Mouse (Mus musculus) G1E-ER4 (cell line): Measurements from ENCODE around the gene Supt6. TPM values are rescaled to one million over a fixed set of nuclear protein-coding genes. Genes with fewer than 3 reads are reported as not detected.

Experiments used
- GATA1 ChIP-seq: IDR thresholded peaks from one replicate; pipeline ENCODE4 v1.8.0; 2012; ENCODE audit warnings: low read length, inconsistent platforms
- polyA plus RNA-seq: library from polyadenylated mRNA; stranded (reverse); fragments of >175 nt; gene quantifications from 2 replicates; pipeline ENCODE4 v1.2.3, GENCODE M21; 2012

Gene Supt6
- polyA plus RNA-seq, 1 experiment, result 96.8 TPM

DNA sequence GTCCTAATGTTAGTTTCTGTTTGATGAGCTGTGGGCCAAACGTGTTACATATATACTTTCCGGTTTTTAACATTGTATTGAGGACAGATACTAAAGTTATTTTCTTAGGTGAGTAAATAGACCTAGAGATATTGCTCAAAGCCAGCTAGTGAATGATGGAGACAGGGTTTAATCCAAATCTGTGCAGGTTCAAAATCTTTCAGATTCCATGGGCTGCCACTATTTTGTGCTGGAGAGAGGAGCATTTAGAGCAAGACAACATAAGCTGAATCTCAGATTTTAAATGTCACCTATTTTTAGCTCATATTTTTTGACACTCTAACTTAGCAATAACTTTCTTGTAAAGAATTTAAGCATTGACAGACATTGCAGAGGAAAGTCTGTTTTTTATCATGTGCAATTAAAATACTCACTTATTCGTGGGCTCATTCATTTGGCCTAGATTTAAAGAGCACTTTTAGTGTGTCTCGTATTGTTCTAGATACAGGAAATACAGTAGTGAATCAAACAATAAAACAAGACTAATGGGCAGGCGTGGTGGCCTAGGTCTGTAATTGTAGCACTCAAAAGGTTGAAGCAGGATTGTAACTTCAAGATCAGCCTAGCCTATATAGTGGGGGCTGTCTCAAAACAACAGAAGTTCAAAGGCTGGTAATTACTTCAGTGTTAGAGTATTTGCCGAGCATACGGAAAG is 678 bp upstream of the Supt6 start:
- TF ChIP-seq GATA1, result no peak

DNA sequence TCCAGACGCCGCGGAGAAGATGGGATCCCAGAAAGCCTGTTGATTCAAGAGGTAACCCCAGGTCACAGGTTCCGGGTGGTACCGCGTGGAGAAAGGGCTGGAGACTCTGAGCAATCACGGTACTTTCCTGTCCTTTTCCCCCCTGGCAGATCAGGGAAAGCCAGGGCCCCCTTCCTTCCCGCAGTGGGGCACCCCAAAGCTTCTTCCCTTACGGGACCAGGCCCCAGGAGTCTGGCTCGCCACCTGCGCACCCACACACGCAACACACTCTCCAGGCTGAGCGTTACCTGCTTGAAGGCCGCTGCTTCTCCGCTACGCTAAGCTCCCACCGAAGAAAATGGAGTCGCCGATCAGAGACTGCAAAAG is 543 bp downstream of the Supt6 start:
- TF ChIP-seq GATA1, result no peak

DNA sequence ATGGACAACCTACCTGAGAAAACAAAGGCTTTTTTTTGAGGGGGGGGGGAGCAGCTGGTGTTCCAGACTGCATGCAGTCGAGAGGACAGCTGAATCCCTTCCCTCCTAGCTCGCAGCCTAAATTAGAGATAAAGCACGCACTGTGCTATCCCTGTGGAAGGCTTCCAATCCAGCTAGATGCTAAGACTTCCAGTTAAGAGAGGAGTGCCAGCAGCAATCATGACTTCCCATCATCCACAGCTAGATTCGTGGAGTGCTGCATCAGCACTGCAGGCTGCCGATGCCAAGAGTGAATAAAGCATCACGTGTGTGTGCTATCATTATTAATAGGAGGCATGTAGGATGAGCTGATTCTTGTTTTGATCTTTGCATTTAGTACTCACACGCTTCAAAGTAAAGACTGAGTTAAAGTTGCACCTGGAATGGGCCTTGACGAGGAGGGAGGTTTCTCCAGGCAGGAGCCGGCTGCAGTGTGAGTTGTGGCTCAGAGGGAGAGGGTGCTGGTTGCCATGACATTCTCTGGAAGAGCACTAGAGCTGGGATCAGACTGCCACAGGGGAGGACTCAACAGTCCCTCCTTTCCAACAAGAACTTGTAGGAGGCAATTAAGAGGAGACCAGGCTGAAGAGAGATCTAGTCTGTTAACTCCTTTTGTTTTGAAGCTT is 5.5 kb downstream of the Supt6 start:
- no peak for TF ChIP-seq GATA1

DNA sequence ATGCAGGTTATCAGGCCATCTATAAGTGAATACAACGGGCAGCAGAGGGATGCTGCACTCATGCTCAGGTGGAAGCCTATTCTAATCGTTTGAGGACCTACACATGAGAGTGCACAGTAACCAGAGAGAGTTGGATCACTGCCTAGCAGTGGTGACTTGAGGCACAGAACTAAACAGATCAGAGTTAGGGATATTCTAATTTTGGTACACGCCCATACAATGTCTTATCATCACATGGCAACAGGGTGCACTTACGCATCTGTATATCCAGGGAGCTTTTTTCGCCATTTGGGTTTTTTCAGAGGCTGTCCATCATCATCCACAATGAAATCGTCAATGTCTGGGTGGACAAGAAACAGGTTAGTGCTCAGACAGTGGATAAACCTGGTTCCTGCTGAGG is 14.3 kb downstream of the Supt6 start:
- no peak for TF ChIP-seq GATA1

DNA sequence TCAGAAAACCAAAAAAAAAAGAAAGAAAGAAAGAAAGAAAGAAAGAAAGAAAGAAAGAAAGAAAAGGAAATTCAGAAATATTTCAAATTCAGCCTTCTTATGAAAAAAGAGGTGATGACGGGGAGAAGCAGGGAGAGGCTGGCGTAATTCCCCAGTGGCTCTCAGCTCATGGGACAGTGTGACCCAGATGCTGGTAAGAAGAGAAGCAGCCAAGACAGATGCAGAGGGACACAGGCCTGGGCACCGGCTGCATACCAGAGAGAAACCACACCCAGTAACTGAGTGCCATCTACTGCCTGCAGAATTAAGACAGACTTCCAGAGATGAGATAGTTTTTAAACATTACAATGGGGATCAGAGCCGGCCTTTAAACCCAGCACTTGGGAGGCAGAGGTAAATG is 22.2 kb downstream of the Supt6 start:
- TF ChIP-seq GATA1, result no peak

DNA sequence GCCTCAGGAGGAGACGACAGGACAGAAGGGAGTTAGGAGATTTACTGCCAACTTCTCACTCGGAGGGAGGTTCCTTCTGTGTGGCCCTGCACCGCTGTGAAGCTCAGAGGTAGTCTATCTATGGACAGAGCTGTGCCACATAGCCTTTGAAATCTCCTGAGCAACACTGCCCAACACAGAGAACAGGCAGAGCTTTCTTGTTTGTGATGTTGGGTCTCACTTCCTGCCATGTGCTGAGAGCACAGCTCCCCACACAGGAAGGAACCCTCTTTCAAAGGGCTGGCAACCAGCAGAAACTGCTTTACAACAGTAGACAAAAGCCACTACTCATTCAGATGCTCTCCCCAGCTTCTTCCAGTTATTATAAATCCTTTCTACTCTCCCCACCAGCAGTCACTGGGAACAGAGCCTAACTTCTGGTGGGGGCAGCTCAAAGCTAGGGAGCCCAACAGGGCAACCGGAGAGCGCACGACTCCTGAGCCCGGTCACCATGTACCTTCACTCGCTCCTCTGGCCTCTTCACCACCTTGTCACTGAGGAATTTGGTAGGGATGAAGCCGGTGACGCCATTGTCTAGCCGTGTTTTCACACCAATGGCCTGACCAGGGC is 30.0 kb downstream of the Supt6 start:
- TF ChIP-seq GATA1, result no peak

DNA sequence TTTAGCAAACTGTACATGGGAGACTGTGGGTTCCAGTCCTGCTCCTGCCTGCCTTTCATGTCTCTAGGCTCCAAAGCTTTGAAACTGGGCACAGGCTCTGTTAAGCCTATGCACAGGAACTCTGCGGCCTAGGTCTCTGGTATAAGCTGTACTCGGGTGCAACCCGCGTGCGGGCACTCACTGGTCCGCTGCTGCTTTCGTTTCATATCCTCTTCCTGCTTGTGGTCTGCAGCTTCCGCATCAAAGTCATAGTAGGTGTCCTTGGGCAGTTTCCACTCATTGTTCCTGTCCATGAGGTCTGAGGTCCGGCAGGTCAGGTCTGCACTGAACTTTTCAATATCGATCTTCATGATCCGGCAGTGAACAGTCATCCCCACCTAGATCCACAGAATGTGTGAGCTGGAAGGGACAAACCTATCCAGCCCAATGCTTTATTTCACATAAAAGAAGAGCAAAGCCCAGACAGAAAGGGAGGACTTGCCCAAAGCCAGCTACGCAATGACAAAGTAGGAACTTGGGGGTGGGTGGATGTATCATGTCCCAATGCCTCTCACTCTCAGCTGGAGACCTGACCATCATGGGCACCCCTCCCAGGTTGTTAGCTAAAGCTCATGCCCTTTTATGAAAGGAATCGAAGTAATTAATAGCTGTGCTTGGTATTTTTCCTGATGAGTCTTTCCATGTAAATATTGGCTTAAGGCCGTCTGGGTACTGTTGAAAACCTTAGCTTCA is 32.5 kb downstream of the Supt6 start:
- no peak for TF ChIP-seq GATA1

DNA sequence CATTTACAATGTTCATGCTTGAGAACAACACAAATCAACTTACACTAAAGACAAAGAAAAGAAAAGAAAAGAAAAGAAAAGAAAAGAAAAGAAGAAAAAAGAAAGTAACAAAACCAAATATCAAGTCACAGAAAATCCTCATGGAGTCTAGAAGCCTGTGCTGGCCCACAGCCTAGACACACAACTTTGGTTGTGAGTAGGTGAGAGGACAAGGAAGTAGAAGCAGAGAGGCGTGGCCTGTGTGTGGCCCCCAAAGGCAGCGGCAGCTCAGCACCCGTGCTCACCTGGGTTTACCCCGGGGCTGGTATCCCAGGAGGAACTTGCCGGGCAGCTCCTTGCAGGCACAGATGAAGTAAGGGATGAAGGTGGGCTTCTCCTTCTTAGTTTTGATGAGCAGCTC is 34.3 kb downstream of the Supt6 start:
- TF ChIP-seq GATA1, result no peak

DNA sequence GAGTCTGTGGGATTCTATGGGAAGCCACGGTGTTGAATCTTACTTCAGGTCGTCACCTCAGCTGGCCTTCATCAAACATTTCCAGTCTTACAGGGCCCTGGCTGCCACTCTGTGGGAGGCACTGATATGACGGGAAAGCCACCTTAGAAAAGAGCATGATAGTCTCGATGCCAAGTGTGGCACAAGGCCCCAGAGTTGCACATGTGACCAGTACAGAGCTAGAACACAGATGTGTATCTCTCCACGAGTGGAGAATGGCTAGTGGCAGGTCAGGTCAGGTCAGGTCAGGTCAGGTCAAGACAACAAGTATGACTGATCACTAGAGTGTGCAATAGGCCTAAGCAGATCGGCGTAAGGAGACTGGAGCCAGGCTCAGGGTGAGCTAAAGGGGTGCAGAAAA is 35.2 kb downstream of the Supt6 start:
- TF ChIP-seq GATA1, result no peak

DNA sequence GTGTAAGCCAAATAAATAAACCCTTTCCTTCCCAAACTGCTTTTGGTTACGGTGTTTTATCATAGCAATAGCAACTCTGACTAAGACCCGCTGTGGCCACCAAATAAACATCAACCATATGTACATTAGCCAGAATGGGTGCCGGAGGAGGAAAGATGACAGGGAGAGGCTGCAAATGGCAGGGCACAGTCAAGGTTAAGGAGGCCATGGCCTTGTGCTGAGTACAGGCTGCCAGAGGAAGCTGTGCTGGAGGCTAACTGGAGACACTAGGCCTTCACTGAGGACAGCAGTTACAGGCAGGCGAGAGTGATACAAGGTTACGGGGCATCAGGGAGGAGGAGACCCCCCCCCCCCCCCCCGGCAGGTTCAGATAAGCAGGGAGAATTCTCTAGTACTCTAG is 35.9 kb downstream of the Supt6 start:
- TF ChIP-seq GATA1, result no peak

DNA sequence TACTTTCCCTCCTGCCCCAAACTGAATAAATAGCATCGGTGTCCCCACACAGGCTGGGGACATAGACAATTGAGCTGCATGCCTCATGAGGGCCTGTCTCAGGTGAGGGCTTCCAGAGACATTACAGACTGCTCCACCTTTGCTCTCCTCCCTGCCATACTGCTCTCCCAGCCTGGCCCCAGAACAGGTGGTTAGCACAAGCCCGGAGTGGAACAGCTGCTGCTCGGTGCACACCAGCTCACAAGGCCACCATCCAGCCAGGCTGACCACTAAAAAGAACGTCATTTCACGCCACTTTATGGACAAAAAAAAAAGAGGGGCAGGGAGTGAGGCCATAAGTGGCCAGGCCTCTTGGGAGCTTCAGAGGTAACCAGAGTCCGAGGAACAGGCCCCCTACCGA is 38.6 kb downstream of the Supt6 start:
- TF ChIP-seq GATA1, result no peak

DNA sequence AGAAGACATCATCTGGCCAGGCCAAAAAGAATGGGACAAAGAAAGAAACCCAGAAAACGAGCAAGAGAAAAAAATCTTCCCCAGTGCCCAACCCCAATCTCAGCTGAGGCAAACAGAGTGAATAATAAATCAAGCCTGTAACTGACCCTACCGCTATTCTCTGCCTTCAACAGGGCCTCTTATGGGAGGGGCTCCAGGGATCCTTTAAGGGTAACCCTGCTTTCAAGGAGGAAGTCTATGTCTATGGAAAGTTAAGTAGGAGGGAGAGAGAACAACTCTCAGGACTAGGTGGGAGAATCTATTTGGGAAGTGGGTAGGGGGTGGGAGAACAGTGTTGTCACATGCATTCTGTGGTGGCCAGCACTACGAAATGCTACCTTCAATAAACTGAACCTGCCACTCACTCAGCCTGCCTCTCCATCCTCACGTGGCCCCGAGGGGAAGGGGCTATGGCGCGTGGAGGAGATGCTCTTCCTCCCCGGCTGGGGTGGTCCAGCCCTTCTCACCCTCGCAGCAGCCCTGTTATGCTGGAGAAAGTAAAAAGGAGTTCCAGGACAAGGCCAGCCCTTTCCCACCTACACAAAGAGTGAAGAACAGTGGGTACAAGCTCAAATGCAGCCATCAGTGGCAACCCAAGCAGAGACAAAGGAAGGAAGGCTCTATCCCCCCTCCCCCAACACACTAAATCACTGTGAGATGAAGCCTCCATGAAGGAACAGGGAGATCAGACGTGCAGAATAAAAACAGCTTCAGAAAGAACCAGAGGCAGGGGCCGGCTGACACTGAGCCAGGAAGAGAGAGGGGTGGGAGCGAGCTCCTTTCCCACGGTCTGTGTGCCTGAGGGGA is 40.2 kb downstream of the Supt6 start:
- no peak for TF ChIP-seq GATA1

DNA sequence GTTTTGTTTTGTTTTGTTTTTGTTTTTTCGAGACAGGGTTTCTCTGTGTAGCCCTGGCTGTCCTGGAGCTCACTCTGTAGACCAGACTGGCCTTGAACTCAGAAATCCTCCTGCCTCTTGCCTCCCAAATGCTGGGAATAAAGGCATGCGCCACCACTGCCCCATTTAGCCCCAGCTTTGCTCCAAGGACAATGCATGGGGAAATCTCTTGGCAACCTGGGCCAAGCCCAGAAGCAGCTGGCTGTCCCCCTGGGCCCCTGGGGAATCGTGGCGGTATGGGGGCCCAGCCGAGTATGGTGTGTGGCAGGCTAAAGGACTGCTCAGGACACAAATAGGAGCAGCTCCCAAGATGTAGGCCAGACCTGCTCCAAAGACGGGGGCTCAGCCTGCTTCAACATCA is 41.5 kb downstream of the Supt6 start:
- TF ChIP-seq GATA1, result no peak

DNA sequence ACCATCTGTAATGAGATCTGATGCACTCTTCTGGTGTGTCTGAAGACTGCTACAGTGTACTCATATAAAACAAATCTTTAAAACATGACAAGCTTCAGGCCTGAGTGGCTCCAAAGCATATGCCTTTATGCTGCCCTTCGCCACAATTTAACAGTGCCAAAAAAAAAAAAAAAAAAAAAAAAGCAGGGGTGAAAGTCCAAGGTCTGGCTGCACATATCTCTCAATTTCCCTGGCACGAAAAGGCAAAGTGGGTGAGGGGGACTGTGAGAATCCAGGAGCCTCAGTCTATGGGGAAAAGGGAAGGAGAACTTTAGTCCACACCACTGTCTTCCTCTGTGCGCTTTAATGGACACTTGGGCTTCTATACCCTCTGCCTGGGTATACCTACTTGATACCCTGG is 43.4 kb downstream of the Supt6 start:
- no peak for TF ChIP-seq GATA1

DNA sequence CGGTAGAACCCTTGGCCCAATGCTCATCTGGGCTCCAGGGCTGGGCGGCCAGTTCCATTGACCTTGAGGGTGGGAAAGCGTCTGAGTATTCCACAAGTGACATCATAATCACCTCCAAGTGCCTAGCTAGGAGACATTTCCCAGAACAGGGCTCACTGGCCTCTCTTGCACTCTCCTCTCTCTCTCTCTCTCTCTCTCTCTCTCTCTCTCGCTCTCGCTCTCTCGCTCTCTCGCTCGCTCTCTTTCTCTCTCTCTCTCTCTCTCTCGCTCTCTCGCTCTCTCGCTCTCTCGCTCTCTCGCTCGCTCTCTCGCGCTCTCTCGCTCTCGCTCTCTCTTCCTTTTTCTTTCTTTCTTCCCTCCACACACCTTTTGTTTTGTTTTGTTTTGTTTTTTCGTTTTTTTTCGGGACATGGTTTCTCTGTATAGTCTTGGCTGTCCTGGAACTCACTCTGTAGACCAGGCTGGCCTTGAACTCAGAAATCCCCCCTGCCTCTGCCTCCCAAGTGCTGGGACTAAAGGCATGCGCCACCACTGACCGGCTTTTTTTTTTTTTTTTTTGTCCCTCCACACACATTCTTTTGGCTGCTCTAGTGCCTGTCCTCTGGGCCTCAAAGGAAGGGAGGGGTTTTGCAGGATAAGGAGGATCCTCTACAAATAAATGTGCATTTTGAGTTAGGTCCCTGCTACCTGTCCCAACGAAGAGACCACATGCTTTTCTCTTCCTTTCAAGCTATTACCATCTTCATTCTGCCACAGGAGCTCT is 50.5 kb downstream of the Supt6 start:
- no peak for TF ChIP-seq GATA1
